Mouse (Mus musculus) small intestine, adult 2 months (tissue): ENCODE results near the gene Rad51b. TPM values are rescaled to one million over a fixed set of nuclear protein-coding genes. Genes with fewer than 3 reads are reported as not detected.

Source experiments
- H3K27ac ChIP-seq: fragments of 200-500 bp; 2 replicates; pipeline ENCODE4 v1.5.1; 2012; ENCODE audit warnings: low read depth, low read length, control low read depth, inconsistent platforms; ENCODE audit not compliant: insufficient read depth
- H3K27me3 ChIP-seq: fragments of 200-500 bp; 2 replicates; pipeline ENCODE4 v1.6.1; 2012; ENCODE audit warnings: mild to moderate bottlenecking, moderate library complexity, low read length, inconsistent platforms; ENCODE audit not compliant: control insufficient read depth, insufficient read depth
- H3K36me3 ChIP-seq: fragments of 200-500 bp; 2 replicates; pipeline ENCODE4 v1.6.1; 2012; ENCODE audit warnings: mild to moderate bottlenecking, low read length, control low read depth, inconsistent platforms; ENCODE audit not compliant: control insufficient read depth, insufficient read depth
- H3K4me1 ChIP-seq: fragments of 200-500 bp; 2 replicates; pipeline ENCODE4 v1.6.1; 2012; ENCODE audit warnings: low read length, inconsistent platforms, mixed read lengths; ENCODE audit not compliant: control insufficient read depth, insufficient read depth, insufficient read length
- H3K4me3 ChIP-seq: fragments of 200-500 bp; 2 replicates; pipeline ENCODE4 v1.5.1; 2012; ENCODE audit warnings: low read depth, mild to moderate bottlenecking, control low read depth, inconsistent platforms, low read length, moderate library complexity
- CTCF ChIP-seq: fragments of 200-500 bp; IDR thresholded peaks from 2 replicates; pipeline ENCODE4 v1.5.1; 2012; ENCODE audit warnings: low read depth, mild to moderate bottlenecking, control low read depth, inconsistent platforms, low read length, moderate library complexity, mixed read lengths; ENCODE audit not compliant: insufficient replicate concordance, insufficient read length; ENCODE audit errors: extremely low read depth
- POLR2A ChIP-seq: fragments of 200-500 bp; IDR thresholded peaks from 2 replicates; pipeline ENCODE4 v1.6.1; 2012; ENCODE audit warnings: low read depth, mild to moderate bottlenecking, control low read depth, inconsistent platforms, low read length, moderate library complexity
- WGBS: fragments of 180-500 bp; shearing (Covaris S2); methylation state at CpG from one replicate; pipeline ENCODE4 v1.1.7; 2018; 5-methylcytosine and 5-hydroxymethylcytosine counted together
- polyA plus RNA-seq: library from polyadenylated mRNA; depleted of rRNA; stranded (reverse); fragments of >200 nt; gene quantifications from 2 replicates; pipeline ENCODE4 v1.2.3, GENCODE M21; 2012

The Rad51b gene
- polyA plus RNA-seq, 1 experiment, result 0.46 TPM

- peak overlapping the region; percentile 37; the same call in 1 of the 2 replicates for H3K27ac ChIP-seq
- H3K36me3 ChIP-seq, result no peaks in the 10 kb centered on the region
- H3K27me3 ChIP-seq, result no peaks in the 10 kb centered on the region
- no peak overlapping the region for H3K4me3 ChIP-seq
- 46% methylated on average over 6 of the region's 6 CpGs for WGBS
- H3K4me1 ChIP-seq, result peaks cover 11% of the 10 kb centered on the region; the same call in 1 of the 2 replicates
- no peak for TF ChIP-seq POLR2A
- no peak for TF ChIP-seq CTCF
Measured at GRCm38 (mm10) chr12:79782444-79783117, 485.5 kb downstream of the Rad51b start.

- 86% methylated on average over 7 of the region's 7 CpGs for WGBS
- Histone ChIP-seq H3K36me3 (no peaks in the 10 kb centered on the region), H3K27me3 (no peaks in the 10 kb centered on the region), H3K4me3 (no peak overlapping the region), H3K4me1 (peaks cover 11% of the 10 kb centered on the region; the same call in 1 of the 2 replicates), H3K27ac (peak overlapping the region; percentile 9; the same call in 1 of the 2 replicates)
- no peak for TF ChIP-seq CTCF
- TF ChIP-seq POLR2A, result no peak
Measured at GRCm38 (mm10) chr12:79784159-79784558, 487.1 kb downstream of the Rad51b start.

GRCm38 (mm10) chr12:79785691-79786090 lies 488.6 kb downstream of the Rad51b start:
- TF ChIP-seq POLR2A (no peak), CTCF (no peak)
- Histone ChIP-seq H3K27ac (no peak overlapping the region), H3K27me3 (no peaks in the 10 kb centered on the region), H3K36me3 (no peaks in the 10 kb centered on the region), H3K4me3 (no peak overlapping the region), H3K4me1 (peaks cover 11% of the 10 kb centered on the region; the same call in 1 of the 2 replicates)
- 100% methylated on average over 3 of the region's 3 CpGs for WGBS

DNA sequence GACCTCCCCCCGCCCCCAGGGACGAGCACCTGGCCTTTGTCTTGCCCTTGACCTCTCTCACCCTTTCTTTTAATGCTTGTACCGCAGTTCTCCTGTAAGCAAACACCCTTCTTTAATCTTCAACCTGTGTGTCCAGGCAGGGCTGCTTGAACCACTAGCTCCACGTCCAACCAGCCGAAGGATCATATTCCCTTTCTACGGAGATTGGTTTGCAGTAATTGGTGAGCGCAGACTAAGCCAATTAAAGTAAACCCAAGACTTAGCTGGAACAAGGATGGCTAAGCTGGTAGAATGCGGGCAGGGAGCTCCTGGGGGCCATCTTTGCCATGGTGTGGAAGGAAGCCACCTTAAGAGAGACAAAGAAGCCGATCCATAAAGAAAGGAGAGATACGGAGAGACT lies 490.5 kb downstream of the Rad51b start:
- Histone ChIP-seq H3K36me3 (no peaks in the 10 kb centered on the region), H3K27me3 (no peaks in the 10 kb centered on the region), H3K4me3 (no peak overlapping the region), H3K4me1 (peaks cover 11% of the 10 kb centered on the region; the same call in 1 of the 2 replicates), H3K27ac (no peak overlapping the region)
- TF ChIP-seq CTCF (no peak), POLR2A (no peak)
- 98% methylated on average over 10 of the region's 10 CpGs for WGBS

GRCm38 (mm10) chr12:79788340-79788739 lies 491.3 kb downstream of the Rad51b start:
- TF ChIP-seq CTCF, result no peak
- TF ChIP-seq POLR2A, result no peak
- no peak overlapping the region for H3K4me3 ChIP-seq
- no peak overlapping the region for H3K27ac ChIP-seq
- peaks cover 6% of the 10 kb centered on the region; the same call in 1 of the 2 replicates for H3K4me1 ChIP-seq
- 94% methylated on average over 5 of the region's 5 CpGs for WGBS
- no peaks in the 10 kb centered on the region for H3K27me3 ChIP-seq
- H3K36me3 ChIP-seq, result no peaks in the 10 kb centered on the region

DNA sequence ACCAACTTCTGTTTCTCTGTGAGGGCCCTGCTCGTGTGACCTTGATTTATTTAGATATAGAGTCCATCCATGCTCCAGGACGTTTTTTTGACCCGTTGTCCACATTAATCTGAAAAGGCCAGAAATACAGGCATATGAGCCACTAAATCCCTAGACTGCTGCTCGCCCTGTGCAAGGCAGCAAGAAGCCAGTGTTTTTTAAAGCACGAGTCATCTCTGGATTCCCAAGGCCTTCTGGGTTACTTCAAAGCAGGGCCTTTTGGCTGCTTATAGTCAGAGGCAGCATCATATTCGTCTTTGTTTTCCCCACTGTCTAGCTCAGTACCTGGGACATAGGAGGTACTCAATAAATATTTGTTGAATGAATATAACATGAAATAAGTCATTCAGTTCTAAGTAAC lies 492.4 kb downstream of the Rad51b start:
- 79% methylated on average over 6 of the region's 6 CpGs for WGBS
- H3K4me1 ChIP-seq, result peaks cover 2% of the 10 kb centered on the region; the same call in 1 of the 2 replicates
- TF ChIP-seq CTCF (no peak), POLR2A (no peak)
- H3K4me3 ChIP-seq, result no peak overlapping the region
- H3K27me3 ChIP-seq, result no peaks in the 10 kb centered on the region
- H3K36me3 ChIP-seq, result no peaks in the 10 kb centered on the region
- peak overlapping the region; percentile 15; the same call in 1 of the 2 replicates for H3K27ac ChIP-seq

DNA sequence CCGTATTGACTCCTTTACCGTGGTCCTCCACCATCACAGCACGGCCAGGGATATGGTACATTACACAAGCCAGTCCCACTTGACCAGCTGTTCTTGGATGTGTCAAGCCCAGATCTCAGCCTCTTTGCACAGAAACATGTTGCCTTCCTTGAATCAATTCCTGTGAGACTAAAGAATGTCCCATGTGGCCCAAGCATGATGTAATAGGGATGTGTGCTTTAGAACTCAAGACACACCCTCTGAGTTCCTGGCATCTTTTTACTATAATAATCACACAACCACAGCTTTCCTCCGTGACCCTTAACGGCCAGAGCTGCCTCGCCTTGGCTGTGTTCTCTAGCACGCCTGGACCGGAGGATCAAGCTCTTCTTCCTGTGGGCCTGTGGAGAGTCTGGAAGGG lies 496.3 kb downstream of the Rad51b start:
- 58% methylated on average over 8 of the region's 8 CpGs for WGBS
- 0 out of 2 replicates have a peak overlapping the region, but pooled peaks have one; percentile 2 for H3K27ac ChIP-seq

More for the DNA sequence above, 496.3 kb downstream of the Rad51b start:
- no peaks in the 10 kb centered on the region for H3K27me3 ChIP-seq
- H3K36me3 ChIP-seq, result no peaks in the 10 kb centered on the region
- H3K4me3 ChIP-seq, result no peak overlapping the region
- no peak for TF ChIP-seq POLR2A
- TF ChIP-seq CTCF, result no peak
- peaks cover 2% of the 10 kb centered on the region; the same call in 1 of the 2 replicates for H3K4me1 ChIP-seq
